Mouse (Mus musculus): ENCODE results near the gene Csf3. TPM values are rescaled to one million over a fixed set of nuclear protein-coding genes. Genes with fewer than 3 reads are reported as not detected.

Gene Csf3
- polyA plus RNA-seq, 1 experiment from 2014 or later, result not detected

DNA sequence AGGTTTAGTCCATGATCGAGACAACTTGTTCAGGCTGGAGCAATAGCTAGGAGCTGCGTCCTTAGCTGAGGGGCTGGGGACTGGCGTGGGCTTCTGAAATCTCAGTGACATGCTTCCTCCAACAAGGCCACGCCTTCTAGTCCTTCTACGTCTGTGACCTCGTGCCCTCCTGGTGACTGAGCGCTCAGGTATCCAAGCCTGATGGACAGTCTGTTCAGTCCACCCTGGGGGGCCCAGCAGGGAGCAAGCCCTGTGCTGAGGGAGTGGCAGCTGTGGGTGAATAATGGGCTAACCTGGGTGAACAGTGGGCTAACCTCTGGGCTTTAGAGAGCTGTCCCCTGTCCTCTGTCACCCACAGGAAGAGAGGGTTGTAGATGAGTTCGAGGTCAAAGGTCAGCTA is 13.1 kb upstream of the Csf3 start:
- H3K9me3 ChIP-seq (ENCODE audit: control insufficient read depth, low read length), result no peaks in the 10 kb centered on the region
- no peak for ATAC-seq (replicated peaks; ENCODE audit: low FRiP score, low TSS enrichment, low read depth)
- no peak overlapping the region for H3K4me2 ChIP-seq (ENCODE audit: low read length)
- WGBS, result 85% methylated on average over 8 of the region's 8 CpGs
- DNase-seq (ENCODE audit: low spot score), result no peak
- peaks cover 74% of the 10 kb centered on the region for H3K36me3 ChIP-seq (ENCODE audit: control insufficient read depth, insufficient read depth, low read length)
- H3K27ac ChIP-seq (ENCODE audit: low read depth), result no peak overlapping the region
- H3K4me3 ChIP-seq (ENCODE audit: low read depth, low read length), result no peak overlapping the region
- no peak overlapping the region for H3K9ac ChIP-seq (ENCODE audit: low read length)
- peaks cover 9% of the 10 kb centered on the region for H3K4me1 ChIP-seq (replicated peaks; ENCODE audit: control insufficient read depth, insufficient read depth, low read length)
- no peaks in the 10 kb centered on the region for H3K27me3 ChIP-seq (replicated peaks; ENCODE audit: control insufficient read depth, insufficient read depth, low read length)

GRCm38 (mm10) chr11:98693201-98693600 is 7.9 kb upstream of the Csf3 start:
- Histone ChIP-seq H3K4me3 (ENCODE audit: low read depth, low read length) (no peak overlapping the region), H3K9me3 (ENCODE audit: control insufficient read depth, low read length) (no peaks in the 10 kb centered on the region), H3K27me3 (replicated peaks; ENCODE audit: control insufficient read depth, insufficient read depth, low read length) (no peaks in the 10 kb centered on the region), H3K4me2 (ENCODE audit: low read length) (no peak overlapping the region), H3K9ac (ENCODE audit: low read length) (no peak overlapping the region), H3K4me1 (replicated peaks; ENCODE audit: control insufficient read depth, insufficient read depth, low read length) (no peaks in the 10 kb centered on the region), H3K27ac (ENCODE audit: low read depth) (no peak overlapping the region), H3K36me3 (ENCODE audit: control insufficient read depth, insufficient read depth, low read length) (peaks cover 79% of the 10 kb centered on the region)
- ATAC-seq (replicated peaks; ENCODE audit: low FRiP score, low TSS enrichment, low read depth), result no peak
- WGBS, result 74% methylated on average over 13 of the region's 13 CpGs
- DNase-seq (ENCODE audit: low spot score), result no peak

DNA sequence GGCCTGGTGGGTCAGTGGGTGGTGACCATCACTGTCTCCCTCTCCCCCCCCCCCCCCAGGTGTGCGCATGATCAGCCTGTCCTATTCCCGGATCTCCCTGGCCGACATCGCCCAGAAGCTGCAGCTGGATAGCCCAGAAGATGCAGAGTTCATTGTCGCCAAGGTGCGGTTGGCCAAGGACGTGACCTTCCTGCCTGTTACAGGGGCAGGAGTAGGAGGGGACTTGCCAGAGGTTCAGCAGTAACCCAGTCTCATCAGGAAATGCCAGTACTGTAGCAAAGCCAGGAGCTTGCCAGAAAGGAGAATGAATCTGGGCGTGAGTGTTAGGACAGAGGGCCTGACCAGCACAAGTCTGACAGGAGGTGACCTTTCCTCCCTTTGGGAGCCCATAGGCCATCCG is 7.3 kb upstream of the Csf3 start:
- no peaks in the 10 kb centered on the region for H3K9me3 ChIP-seq (ENCODE audit: control insufficient read depth, low read length)
- H3K4me1 ChIP-seq (replicated peaks; ENCODE audit: control insufficient read depth, insufficient read depth, low read length), result no peaks in the 10 kb centered on the region
- WGBS, result 86% methylated on average over 9 of the region's 9 CpGs
- no peaks in the 10 kb centered on the region for H3K27me3 ChIP-seq (replicated peaks; ENCODE audit: control insufficient read depth, insufficient read depth, low read length)
- ATAC-seq (replicated peaks; ENCODE audit: low FRiP score, low TSS enrichment, low read depth), result no peak
- H3K4me3 ChIP-seq (ENCODE audit: low read depth, low read length), result no peak overlapping the region
- no peak overlapping the region for H3K27ac ChIP-seq (ENCODE audit: low read depth)
- no peak for DNase-seq (ENCODE audit: low spot score)
- H3K9ac ChIP-seq (ENCODE audit: low read length), result no peak overlapping the region
- H3K36me3 ChIP-seq (ENCODE audit: control insufficient read depth, insufficient read depth, low read length), result peaks cover 75% of the 10 kb centered on the region
- no peak overlapping the region for H3K4me2 ChIP-seq (ENCODE audit: low read length)

GRCm38 (mm10) chr11:98694301-98694700 is 6.8 kb upstream of the Csf3 start:
- Histone ChIP-seq H3K4me1 (replicated peaks; ENCODE audit: control insufficient read depth, insufficient read depth, low read length) (no peaks in the 10 kb centered on the region), H3K27ac (ENCODE audit: low read depth) (no peak overlapping the region), H3K9me3 (ENCODE audit: control insufficient read depth, low read length) (no peaks in the 10 kb centered on the region), H3K27me3 (replicated peaks; ENCODE audit: control insufficient read depth, insufficient read depth, low read length) (no peaks in the 10 kb centered on the region), H3K4me2 (ENCODE audit: low read length) (no peak overlapping the region), H3K36me3 (ENCODE audit: control insufficient read depth, insufficient read depth, low read length) (peaks cover 72% of the 10 kb centered on the region), H3K9ac (ENCODE audit: low read length) (no peak overlapping the region), H3K4me3 (ENCODE audit: low read depth, low read length) (no peak overlapping the region)
- DNase-seq (ENCODE audit: low spot score) (no peak), ATAC-seq (replicated peaks; ENCODE audit: low FRiP score, low TSS enrichment, low read depth) (no peak)
- WGBS, result 84% methylated on average over 9 of the region's 9 CpGs

DNA sequence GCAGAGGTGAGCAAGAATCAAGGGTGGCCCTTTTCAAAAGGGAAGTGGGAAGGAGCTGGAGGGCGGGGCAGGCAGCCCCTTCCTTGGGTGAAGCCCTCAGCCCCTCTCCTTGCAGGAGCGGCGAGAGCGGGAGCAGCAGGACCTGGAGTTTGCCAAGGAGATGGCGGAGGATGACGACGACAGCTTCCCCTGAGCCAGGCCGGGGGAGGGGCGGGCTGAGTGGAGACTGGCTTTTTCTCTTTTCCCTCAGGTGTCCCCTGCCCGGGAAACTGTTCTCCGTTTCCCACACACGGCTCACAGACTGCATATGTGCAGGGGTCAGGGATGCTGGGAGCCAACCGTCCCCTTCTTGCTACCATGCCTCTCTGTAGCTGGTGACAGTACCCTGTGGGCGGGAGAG is 5.7 kb upstream of the Csf3 start:
- no peak overlapping the region for H3K27ac ChIP-seq (ENCODE audit: low read depth)
- no peaks in the 10 kb centered on the region for H3K27me3 ChIP-seq (replicated peaks; ENCODE audit: control insufficient read depth, insufficient read depth, low read length)
- WGBS, result 70% methylated on average over 14 of the region's 14 CpGs
- no peak overlapping the region for H3K9ac ChIP-seq (ENCODE audit: low read length)
- H3K4me2 ChIP-seq (ENCODE audit: low read length), result no peak overlapping the region
- DNase-seq (ENCODE audit: low spot score), result no peak
- no peak for ATAC-seq (replicated peaks; ENCODE audit: low FRiP score, low TSS enrichment, low read depth)
- no peaks in the 10 kb centered on the region for H3K4me1 ChIP-seq (replicated peaks; ENCODE audit: control insufficient read depth, insufficient read depth, low read length)
- H3K36me3 ChIP-seq (ENCODE audit: control insufficient read depth, insufficient read depth, low read length), result peaks cover 61% of the 10 kb centered on the region
- no peak overlapping the region for H3K4me3 ChIP-seq (ENCODE audit: low read depth, low read length)
- H3K9me3 ChIP-seq (ENCODE audit: control insufficient read depth, low read length), result no peaks in the 10 kb centered on the region

GRCm38 (mm10) chr11:98696454-98697216 is 4.4 kb upstream of the Csf3 start:
- H3K4me3 ChIP-seq (ENCODE audit: low read depth, low read length), result no peak overlapping the region
- 86% methylated on average over 14 of the region's 14 CpGs for WGBS
- ATAC-seq (replicated peaks; ENCODE audit: low FRiP score, low TSS enrichment, low read depth), result no peak
- H3K4me2 ChIP-seq (ENCODE audit: low read length), result no peak overlapping the region
- H3K4me1 ChIP-seq (replicated peaks; ENCODE audit: control insufficient read depth, insufficient read depth, low read length), result no peaks in the 10 kb centered on the region
- H3K9ac ChIP-seq (ENCODE audit: low read length), result no peak overlapping the region
- H3K9me3 ChIP-seq (ENCODE audit: control insufficient read depth, low read length), result no peaks in the 10 kb centered on the region
- no peak for DNase-seq (ENCODE audit: low spot score)
- H3K27ac ChIP-seq (ENCODE audit: low read depth), result no peak overlapping the region
- H3K36me3 ChIP-seq (ENCODE audit: control insufficient read depth, insufficient read depth, low read length), result peaks cover 49% of the 10 kb centered on the region
- H3K27me3 ChIP-seq (replicated peaks; ENCODE audit: control insufficient read depth, insufficient read depth, low read length), result no peaks in the 10 kb centered on the region

GRCm38 (mm10) chr11:98697225-98697624 is 3.8 kb upstream of the Csf3 start:
- no peak overlapping the region for H3K4me3 ChIP-seq (ENCODE audit: low read depth, low read length)
- no peak for DNase-seq (ENCODE audit: low spot score)
- H3K27ac ChIP-seq (ENCODE audit: low read depth), result no peak overlapping the region
- H3K9me3 ChIP-seq (ENCODE audit: control insufficient read depth, low read length), result no peaks in the 10 kb centered on the region
- no peak overlapping the region for H3K9ac ChIP-seq (ENCODE audit: low read length)
- no peaks in the 10 kb centered on the region for H3K27me3 ChIP-seq (replicated peaks; ENCODE audit: control insufficient read depth, insufficient read depth, low read length)
- no peak for ATAC-seq (replicated peaks; ENCODE audit: low FRiP score, low TSS enrichment, low read depth)
- no peaks in the 10 kb centered on the region for H3K4me1 ChIP-seq (replicated peaks; ENCODE audit: control insufficient read depth, insufficient read depth, low read length)
- 89% methylated on average over 12 of the region's 12 CpGs for WGBS
- no peak overlapping the region for H3K4me2 ChIP-seq (ENCODE audit: low read length)
- H3K36me3 ChIP-seq (ENCODE audit: control insufficient read depth, insufficient read depth, low read length), result peaks cover 43% of the 10 kb centered on the region

DNA sequence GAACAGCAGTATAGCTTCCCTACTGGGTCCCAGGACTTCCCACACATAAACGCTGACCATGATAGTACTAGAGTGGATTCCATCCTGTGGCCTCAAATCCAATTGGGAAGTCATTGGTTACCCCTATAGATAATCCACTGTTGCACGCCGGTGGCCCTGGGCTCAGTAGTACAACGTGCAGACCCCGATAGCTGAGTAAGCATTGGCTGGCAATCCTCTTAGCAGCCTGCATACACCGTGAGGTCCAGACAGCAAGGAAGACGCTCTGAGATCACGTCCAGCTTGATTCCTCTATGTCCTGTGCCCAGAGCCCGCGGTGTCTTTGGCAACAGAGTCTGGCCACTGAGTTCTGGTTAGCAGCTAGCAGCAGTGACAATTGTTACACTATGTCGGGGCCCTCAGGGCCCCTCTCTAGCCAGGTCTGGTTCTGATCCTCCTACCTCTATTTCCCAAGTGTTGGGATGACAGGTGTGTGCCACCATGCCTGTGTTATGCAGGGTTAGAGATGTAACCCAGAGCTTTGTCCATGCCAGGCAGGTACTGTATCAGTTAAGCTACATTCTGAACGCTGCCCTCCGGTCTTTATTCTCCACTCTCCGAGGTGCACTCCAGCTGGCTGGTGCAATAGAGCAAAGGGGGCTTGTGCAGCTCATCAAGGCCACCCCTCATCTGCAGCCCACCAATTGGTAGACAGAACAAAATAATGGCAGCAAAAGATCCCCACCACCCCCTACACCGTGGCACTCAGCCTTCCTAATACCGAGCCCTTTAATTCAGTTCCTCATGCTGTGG is 2.0 kb upstream of the Csf3 start:
- Histone ChIP-seq H3K4me2 (ENCODE audit: low read length) (no peak overlapping the region), H3K27me3 (replicated peaks; ENCODE audit: control insufficient read depth, insufficient read depth, low read length) (no peaks in the 10 kb centered on the region), H3K9me3 (ENCODE audit: control insufficient read depth, low read length) (no peaks in the 10 kb centered on the region), H3K4me1 (replicated peaks; ENCODE audit: control insufficient read depth, insufficient read depth, low read length) (no peaks in the 10 kb centered on the region), H3K4me3 (ENCODE audit: low read depth, low read length) (no peak overlapping the region), H3K9ac (ENCODE audit: low read length) (no peak overlapping the region), H3K27ac (ENCODE audit: low read depth) (no peak overlapping the region), H3K36me3 (ENCODE audit: control insufficient read depth, insufficient read depth, low read length) (peaks cover 25% of the 10 kb centered on the region)
- DNase-seq (ENCODE audit: low spot score), result no peak
- no peak for ATAC-seq (replicated peaks; ENCODE audit: low FRiP score, low TSS enrichment, low read depth)
- WGBS, result 85% methylated on average over 16 of the region's 16 CpGs

All from intestine, embryonic 14.5 days (tissue).